Mouse (Mus musculus): ENCODE data around the gene Catsperd. TPM values are rescaled to one million over a fixed set of nuclear protein-coding genes. Genes with fewer than 3 reads are reported as not detected.
"Not testable (repeated sequence)": the region's sequence is repeated elsewhere in the genome, so short reads cannot be mapped to it uniquely, and the experiment has no call there.

The Catsperd gene
- polyA plus RNA-seq, 1 experiment from 2014 or later, result 0.50 TPM

DNA sequence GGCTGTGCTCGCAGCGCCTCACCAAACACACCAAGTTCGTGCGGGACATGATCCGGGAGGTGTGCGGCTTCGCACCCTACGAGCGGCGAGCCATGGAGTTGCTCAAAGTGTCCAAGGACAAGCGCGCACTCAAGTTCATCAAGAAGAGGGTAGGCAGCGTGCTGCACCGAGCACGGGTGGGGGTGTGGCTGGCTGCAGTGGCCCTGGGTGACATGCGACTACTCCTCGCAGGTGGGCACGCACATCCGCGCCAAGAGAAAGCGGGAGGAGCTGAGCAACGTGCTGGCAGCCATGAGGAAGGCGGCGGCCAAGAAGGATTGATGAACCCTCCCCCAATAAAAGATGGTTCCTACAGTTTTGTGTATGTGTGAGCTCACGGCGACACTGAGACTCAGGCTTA lies 14.1 kb upstream of the Catsperd start:
- peaks cover 49% of the 10 kb centered on the region for H3K36me3 ChIP-seq (ENCODE audit: control insufficient read depth, insufficient read depth, low read length)

DNA sequence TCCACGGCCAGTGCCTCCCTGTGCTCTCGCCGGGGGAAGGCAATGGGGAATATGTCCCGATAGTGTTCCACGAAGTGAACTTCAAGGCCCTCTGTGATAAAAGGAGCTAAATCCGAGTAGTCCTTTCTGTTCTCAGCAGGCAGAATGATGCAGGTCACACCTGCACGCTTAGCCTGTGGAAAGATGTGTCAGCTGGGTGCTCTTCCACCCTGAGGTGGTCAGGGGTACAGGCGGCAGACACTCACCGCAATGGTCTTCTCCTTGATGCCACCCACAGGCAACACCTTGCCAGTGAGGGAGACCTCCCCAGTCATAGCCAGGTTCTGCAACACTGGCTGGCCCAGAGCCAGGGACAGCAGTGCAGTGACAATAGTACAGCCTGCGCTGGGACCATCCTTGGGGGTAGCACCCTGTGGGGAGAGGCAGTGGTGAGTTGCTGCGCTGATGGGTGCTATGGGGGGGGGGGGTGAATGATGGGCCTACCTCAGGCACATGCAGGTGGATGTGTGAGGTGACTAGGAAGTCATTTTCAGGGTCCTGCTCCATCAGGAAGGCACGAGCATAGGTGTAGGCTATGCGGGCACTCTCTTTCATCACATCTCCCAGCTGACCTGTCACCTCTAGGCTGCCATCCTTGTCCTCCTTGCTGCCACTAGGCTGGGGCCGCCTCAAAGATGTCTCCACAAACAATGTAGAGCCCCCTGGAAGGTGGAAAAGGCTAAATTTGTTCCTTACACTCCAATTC lies 13.4 kb upstream of the Catsperd start:
- Histone ChIP-seq H3K4me2 (ENCODE audit: low read length) (peak overlapping the region; percentile 87), H3K27ac (replicated peaks in 1 of 2; ENCODE audit: control insufficient read depth in 1 of 2, insufficient read depth in 1 of 2, low read depth in 2 of 2, low read length in 2 of 2) (peak overlapping the region in 1 of 2 experiments; percentile 84; a peak in 2 of 4 replicates), H3K36me3 (ENCODE audit: control insufficient read depth, insufficient read depth, low read length) (peaks cover 55% of the 10 kb centered on the region), H3K9ac (ENCODE audit: low read length) (peak overlapping the region; percentile 92), H3K9me3 (ENCODE audit: control insufficient read depth, low read length) (no peaks in the 10 kb centered on the region), H3K27me3 (ENCODE audit: control insufficient read depth, insufficient read depth, low read length) (no peaks in the 10 kb centered on the region), H3K4me1 (ENCODE audit: control insufficient read depth in 2 of 2, insufficient read depth in 2 of 2, low read length in 2 of 2) (peaks cover 3 to 18% of the 10 kb centered on the region in 2 experiments; a peak in 3 of 4 replicates), H3K4me3 (ENCODE audit: control insufficient read depth in 1 of 2, insufficient read depth in 1 of 2, low read depth in 1 of 2, low read length in 2 of 2) (peak overlapping the region; percentile 75 to 91)
- 28% methylated on average over 14 of the region's 14 CpGs for WGBS
- no peak for ATAC-seq (ENCODE audit: insufficient number of reproducible peaks, insufficient read depth, low FRiP score, low read depth)

More for the DNA sequence above, 14.1 kb upstream of the Catsperd start:
- 1% methylated on average over 24 of the region's 26 CpGs for WGBS
- ATAC-seq (ENCODE audit: insufficient number of reproducible peaks, insufficient read depth, low FRiP score, low read depth); H3K27me3 ChIP-seq (ENCODE audit: control insufficient read depth, insufficient read depth, low read length); H3K9me3 ChIP-seq (ENCODE audit: control insufficient read depth, low read length): not testable (repeated sequence)
- Histone ChIP-seq H3K27ac (replicated peaks in 1 of 2; ENCODE audit: control insufficient read depth in 1 of 2, insufficient read depth in 1 of 2, low read depth in 2 of 2, low read length in 2 of 2) (peak overlapping the region; percentile 84 to 88), H3K4me2 (ENCODE audit: low read length) (peak overlapping the region; percentile 87), H3K9ac (ENCODE audit: low read length) (peak overlapping the region; percentile 92), H3K4me3 (ENCODE audit: control insufficient read depth in 1 of 2, insufficient read depth in 1 of 2, low read depth in 1 of 2, low read length in 2 of 2) (peak overlapping the region; percentile 75 to 91), H3K4me1 (ENCODE audit: control insufficient read depth in 2 of 2, insufficient read depth in 2 of 2, low read length in 2 of 2) (peaks cover 3 to 18% of the 10 kb centered on the region in 2 experiments; a peak in 3 of 4 replicates)

DNA sequence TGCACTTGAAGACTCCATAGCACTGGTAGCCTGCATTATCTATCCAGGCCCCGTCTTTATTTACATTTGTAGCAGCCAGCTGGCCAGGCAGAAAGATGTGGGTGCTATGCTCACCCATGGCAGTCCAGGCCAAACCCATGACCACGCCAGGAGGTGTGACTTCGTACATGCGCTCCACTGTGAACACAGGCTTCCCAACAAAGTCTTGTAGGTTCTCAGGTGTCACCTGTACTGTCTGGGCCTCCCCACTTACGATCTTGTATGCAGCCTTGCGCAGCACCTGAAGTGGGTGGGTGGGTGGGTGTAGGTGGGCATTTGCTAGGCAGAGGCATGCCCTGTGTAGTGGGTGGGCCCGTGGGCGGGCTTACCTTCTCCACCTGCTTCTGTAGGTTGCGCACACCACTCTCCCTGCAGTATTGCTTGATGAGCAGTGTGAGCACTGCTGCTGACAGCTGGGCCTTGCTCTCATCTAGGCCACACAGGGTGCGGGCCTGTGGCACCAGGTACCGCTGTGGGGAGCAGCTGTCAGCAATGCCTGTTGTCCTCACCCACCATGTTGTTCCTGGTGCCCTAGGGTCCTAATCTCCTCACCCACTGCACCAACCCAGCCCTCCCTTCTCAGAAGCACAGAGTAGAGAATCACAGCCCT lies 12.7 kb upstream of the Catsperd start:
- no peaks in the 10 kb centered on the region for H3K9me3 ChIP-seq (ENCODE audit: control insufficient read depth, low read length)
- peaks cover 3 to 15% of the 10 kb centered on the region in 2 experiments; a peak in 3 of 4 replicates for H3K4me1 ChIP-seq (ENCODE audit: control insufficient read depth in 2 of 2, insufficient read depth in 2 of 2, low read length in 2 of 2)
- no peak for ATAC-seq (ENCODE audit: insufficient number of reproducible peaks, insufficient read depth, low FRiP score, low read depth)
- H3K27me3 ChIP-seq (ENCODE audit: control insufficient read depth, insufficient read depth, low read length), result no peaks in the 10 kb centered on the region
- H3K36me3 ChIP-seq (ENCODE audit: control insufficient read depth, insufficient read depth, low read length), result peaks cover 62% of the 10 kb centered on the region
- 83% methylated on average over 11 of the region's 11 CpGs for WGBS
- H3K4me3 ChIP-seq (ENCODE audit: control insufficient read depth in 1 of 2, insufficient read depth in 1 of 2, low read depth in 1 of 2, low read length in 2 of 2), result no peak overlapping the region
- peak overlapping the region; percentile 92; the same call in 1 of the 2 replicates for H3K9ac ChIP-seq (ENCODE audit: low read length)
- H3K4me2 ChIP-seq (ENCODE audit: low read length), result 0 out of 2 replicates have a peak overlapping the region, but pooled peaks have one; percentile 87
- H3K27ac ChIP-seq (replicated peaks in 1 of 2; ENCODE audit: control insufficient read depth in 1 of 2, insufficient read depth in 1 of 2, low read depth in 2 of 2, low read length in 2 of 2), result no peak overlapping the region

DNA sequence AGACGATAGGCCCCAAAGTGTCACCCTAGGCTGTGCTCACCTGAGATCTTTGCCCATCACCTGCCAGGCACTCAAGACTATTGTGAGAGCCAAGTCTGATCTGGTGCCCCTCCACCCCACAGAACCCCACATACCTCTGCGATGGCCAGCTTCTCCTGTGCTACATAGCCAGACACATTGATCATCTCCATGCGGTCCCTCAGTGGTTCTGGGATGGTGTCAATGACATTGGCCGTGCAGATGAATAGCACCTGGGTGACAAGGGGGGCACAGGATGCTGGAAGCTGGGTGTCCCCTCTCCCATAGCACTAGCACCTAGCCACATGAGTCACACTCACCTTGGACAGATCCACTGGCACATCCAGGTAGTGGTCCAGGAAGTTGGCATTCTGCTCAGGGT lies 12.2 kb upstream of the Catsperd start:
- H3K27ac ChIP-seq (replicated peaks in 1 of 2; ENCODE audit: control insufficient read depth in 1 of 2, insufficient read depth in 1 of 2, low read depth in 2 of 2, low read length in 2 of 2), result no peak overlapping the region
- no peak for ATAC-seq (ENCODE audit: insufficient number of reproducible peaks, insufficient read depth, low FRiP score, low read depth)
- H3K4me3 ChIP-seq (ENCODE audit: control insufficient read depth in 1 of 2, insufficient read depth in 1 of 2, low read depth in 1 of 2, low read length in 2 of 2), result no peak overlapping the region
- no peak overlapping the region for H3K4me2 ChIP-seq (ENCODE audit: low read length)
- H3K9ac ChIP-seq (ENCODE audit: low read length), result no peak overlapping the region
- 88% methylated on average over 4 of the region's 4 CpGs for WGBS
- H3K27me3 ChIP-seq (ENCODE audit: control insufficient read depth, insufficient read depth, low read length), result no peaks in the 10 kb centered on the region
- peaks cover 3 to 13% of the 10 kb centered on the region in 2 experiments; a peak in 3 of 4 replicates for H3K4me1 ChIP-seq (ENCODE audit: control insufficient read depth in 2 of 2, insufficient read depth in 2 of 2, low read length in 2 of 2)
- no peaks in the 10 kb centered on the region for H3K9me3 ChIP-seq (ENCODE audit: control insufficient read depth, low read length)
- peaks cover 68% of the 10 kb centered on the region for H3K36me3 ChIP-seq (ENCODE audit: control insufficient read depth, insufficient read depth, low read length)

DNA sequence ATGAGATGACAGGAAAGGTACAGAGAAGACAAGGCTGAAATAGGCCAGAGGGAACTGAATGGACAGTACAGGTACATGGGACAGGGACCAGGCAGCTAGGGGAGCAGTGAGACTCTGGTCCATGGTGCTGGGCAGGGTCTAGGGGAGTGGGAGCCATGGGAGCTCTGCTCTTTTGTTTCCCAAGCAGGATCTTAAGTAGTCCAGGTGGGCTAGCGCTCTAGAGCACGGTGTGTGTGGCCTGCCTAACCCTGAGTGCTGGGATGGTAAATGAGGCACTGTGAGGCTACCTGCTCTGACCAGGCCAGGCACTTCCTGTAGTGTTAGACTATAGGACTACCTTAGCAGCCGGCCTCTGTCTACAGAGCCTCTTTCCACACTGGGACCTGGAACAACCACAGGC lies 11.2 kb upstream of the Catsperd start:
- H3K4me3 ChIP-seq (ENCODE audit: control insufficient read depth in 1 of 2, insufficient read depth in 1 of 2, low read depth in 1 of 2, low read length in 2 of 2), result no peak overlapping the region
- no peaks in the 10 kb centered on the region for H3K27me3 ChIP-seq (ENCODE audit: control insufficient read depth, insufficient read depth, low read length)
- peaks cover 3 to 13% of the 10 kb centered on the region in 2 experiments; a peak in 3 of 4 replicates for H3K4me1 ChIP-seq (ENCODE audit: control insufficient read depth in 2 of 2, insufficient read depth in 2 of 2, low read length in 2 of 2)
- peaks cover 75% of the 10 kb centered on the region for H3K36me3 ChIP-seq (ENCODE audit: control insufficient read depth, insufficient read depth, low read length)
- ATAC-seq (ENCODE audit: insufficient number of reproducible peaks, insufficient read depth, low FRiP score, low read depth), result no peak
- H3K4me2 ChIP-seq (ENCODE audit: low read length), result no peak overlapping the region
- WGBS, result 77% methylated on average over 3 of the region's 3 CpGs
- no peak overlapping the region for H3K27ac ChIP-seq (replicated peaks in 1 of 2; ENCODE audit: control insufficient read depth in 1 of 2, insufficient read depth in 1 of 2, low read depth in 2 of 2, low read length in 2 of 2)
- no peaks in the 10 kb centered on the region for H3K9me3 ChIP-seq (ENCODE audit: control insufficient read depth, low read length)
- H3K9ac ChIP-seq (ENCODE audit: low read length), result no peak overlapping the region

DNA sequence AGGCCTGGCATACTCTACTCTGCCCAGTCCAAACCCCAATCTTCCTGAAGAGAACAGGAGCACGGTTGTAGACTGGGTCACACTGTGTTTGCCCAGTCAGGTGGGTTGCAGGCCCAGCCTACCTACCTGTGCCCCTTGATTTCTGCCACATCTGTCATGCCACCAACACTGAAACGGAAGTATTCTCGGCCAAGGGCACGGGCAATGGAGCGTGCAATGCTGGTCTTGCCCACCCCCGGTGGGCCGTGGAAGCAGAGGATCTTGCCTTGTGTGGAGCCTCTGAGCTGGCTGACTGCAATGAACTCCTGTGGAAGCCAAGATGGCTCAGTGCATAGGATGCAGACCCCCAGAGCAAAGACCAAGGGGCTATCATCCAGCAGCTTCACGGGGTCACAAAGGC lies 10.3 kb upstream of the Catsperd start:
- 85% methylated on average over 8 of the region's 8 CpGs for WGBS
- Histone ChIP-seq H3K9ac (ENCODE audit: low read length) (no peak overlapping the region), H3K4me3 (ENCODE audit: control insufficient read depth in 1 of 2, insufficient read depth in 1 of 2, low read depth in 1 of 2, low read length in 2 of 2) (no peak overlapping the region), H3K4me1 (ENCODE audit: control insufficient read depth in 2 of 2, insufficient read depth in 2 of 2, low read length in 2 of 2) (peaks cover 3 to 13% of the 10 kb centered on the region in 2 experiments; a peak in 3 of 4 replicates), H3K4me2 (ENCODE audit: low read length) (no peak overlapping the region), H3K27me3 (ENCODE audit: control insufficient read depth, insufficient read depth, low read length) (no peaks in the 10 kb centered on the region), H3K36me3 (ENCODE audit: control insufficient read depth, insufficient read depth, low read length) (peaks cover 84% of the 10 kb centered on the region), H3K27ac (replicated peaks in 1 of 2; ENCODE audit: control insufficient read depth in 1 of 2, insufficient read depth in 1 of 2, low read depth in 2 of 2, low read length in 2 of 2) (no peak overlapping the region), H3K9me3 (ENCODE audit: control insufficient read depth, low read length) (no peaks in the 10 kb centered on the region)
- no peak for ATAC-seq (ENCODE audit: insufficient number of reproducible peaks, insufficient read depth, low FRiP score, low read depth)

DNA sequence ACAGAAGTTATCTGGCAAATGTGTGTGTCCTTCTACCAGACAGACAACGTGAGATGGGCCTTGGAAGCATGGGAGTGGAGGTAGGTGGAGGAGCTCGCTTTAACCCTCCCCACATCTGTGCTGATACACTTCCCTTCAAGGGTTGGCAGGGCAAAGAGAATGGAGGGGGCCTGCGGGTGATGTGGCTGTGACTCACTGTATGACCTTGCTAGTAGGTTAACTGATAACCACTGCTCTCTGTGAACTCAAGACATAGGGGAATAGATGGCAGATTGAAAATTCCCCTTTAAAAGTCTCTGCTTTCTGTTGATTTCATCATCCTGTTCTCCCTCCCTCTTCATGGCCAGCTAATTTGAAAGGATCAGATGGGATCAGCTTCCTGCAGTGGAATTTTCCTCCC lies 2.4 kb upstream of the Catsperd start:
- no peak for ATAC-seq (ENCODE audit: insufficient number of reproducible peaks, insufficient read depth, low FRiP score, low read depth)
- Histone ChIP-seq H3K27me3 (ENCODE audit: control insufficient read depth, insufficient read depth, low read length) (no peaks in the 10 kb centered on the region), H3K9ac (ENCODE audit: low read length) (peak overlapping the region; percentile 95; the same call in 1 of the 2 replicates), H3K36me3 (ENCODE audit: control insufficient read depth, insufficient read depth, low read length) (peaks cover 34% of the 10 kb centered on the region), H3K4me2 (ENCODE audit: low read length) (peak overlapping the region; percentile 96), H3K4me1 (ENCODE audit: control insufficient read depth in 2 of 2, insufficient read depth in 2 of 2, low read length in 2 of 2) (peaks cover 10 to 20% of the 10 kb centered on the region in 2 experiments), H3K9me3 (ENCODE audit: control insufficient read depth, low read length) (no peaks in the 10 kb centered on the region), H3K4me3 (ENCODE audit: control insufficient read depth in 1 of 2, insufficient read depth in 1 of 2, low read depth in 1 of 2, low read length in 2 of 2) (peak overlapping the region in 1 of 2 experiments; percentile 94; a peak in 2 of 4 replicates), H3K27ac (replicated peaks in 1 of 2; ENCODE audit: control insufficient read depth in 1 of 2, insufficient read depth in 1 of 2, low read depth in 2 of 2, low read length in 2 of 2) (no peak overlapping the region)
- 35% methylated on average over 3 of the region's 3 CpGs for WGBS

Data from heart, embryonic 14.5 days (tissue).